Mouse (Mus musculus) heart, embryonic 13.5 days (tissue): ENCODE results near the gene Use1. TPM values are rescaled to one million over a fixed set of nuclear protein-coding genes. Genes with fewer than 3 reads are reported as not detected.

Experiments used
- ATAC-seq: fragments of 200-750 bp; cut with Nextera tagmentation; 2 replicates; pipeline ENCODE4 v1.8.0; 2017; ENCODE audit warnings: moderate TSS enrichment; ENCODE audit not compliant: insufficient number of reproducible peaks, low FRiP score, low TSS enrichment; ENCODE audit errors: extremely low read depth
- H3K27ac ChIP-seq: fragments of 300-500 bp; sonication (generic); replicated peaks from 2 replicates; pipeline ENCODE4 v1.5.1; 2015; ENCODE audit warnings: moderate library complexity, mild to moderate bottlenecking, inconsistent platforms
- H3K27me3 ChIP-seq: fragments of 300-500 bp; sonication (generic); replicated peaks from 2 replicates; pipeline ENCODE4 v1.6.1; 2015; ENCODE audit warnings: mild to moderate bottlenecking, inconsistent platforms
- H3K36me3 ChIP-seq: fragments of 300-500 bp; sonication (generic); 2 replicates; pipeline ENCODE4 v1.6.1; 2015; ENCODE audit warnings: mild to moderate bottlenecking, inconsistent platforms
- H3K4me1 ChIP-seq: fragments of 300-500 bp; sonication (generic); 2 replicates; pipeline ENCODE4 v1.6.1; 2015; ENCODE audit warnings: inconsistent platforms
- H3K4me2 ChIP-seq: fragments of 300-500 bp; sonication (generic); 2 replicates; pipeline ENCODE4 v1.6.1; 2015; ENCODE audit warnings: inconsistent platforms, mild to moderate bottlenecking, moderate library complexity
- H3K4me3 ChIP-seq: fragments of 300-500 bp; sonication (generic); 2 replicates; pipeline ENCODE4 v1.5.1; 2015; ENCODE audit warnings: moderate library complexity, mild to moderate bottlenecking, inconsistent platforms
- H3K9ac ChIP-seq: fragments of 300-500 bp; sonication (generic); 2 replicates; pipeline ENCODE4 v1.6.1; 2015; ENCODE audit warnings: inconsistent platforms, mild to moderate bottlenecking, moderate library complexity
- H3K9me3 ChIP-seq: fragments of 300-500 bp; sonication (generic); 2 replicates; pipeline ENCODE4 v1.6.1; 2016; ENCODE audit warnings: inconsistent platforms
- WGBS: fragments of 180-500 bp; shearing (Covaris S2); methylation state at CpG from one replicate; pipeline ENCODE4 v1.1.7; 2015; ENCODE audit warnings: mixed read lengths; 5-methylcytosine and 5-hydroxymethylcytosine counted together
- polyA plus RNA-seq: library from polyadenylated mRNA; unstranded; fragments of >200 nt; fragmentation: Nextera tagmentation; extraction: Ambion mirVana; gene quantifications from 2 replicates; pipeline ENCODE4 v1.2.1, GENCODE M21; 2015

Use1 gene
- polyA plus RNA-seq, 1 experiment from 2014 or later, result 69.1 TPM

GRCm38 (mm10) chr8:71392391-71392790, 25.7 kb downstream of the Use1 start:
- 56% methylated on average over 5 of the region's 5 CpGs for WGBS
- no peak overlapping the region for H3K4me3 ChIP-seq
- H3K36me3 ChIP-seq, result no peaks in the 10 kb centered on the region
- ATAC-seq, result no peak
- no peak overlapping the region for H3K4me2 ChIP-seq
- peaks cover 11% of the 10 kb centered on the region for H3K4me1 ChIP-seq
- H3K9me3 ChIP-seq, result no peaks in the 10 kb centered on the region
- H3K27ac ChIP-seq, result no peak overlapping the region
- no peaks in the 10 kb centered on the region for H3K27me3 ChIP-seq
- no peak overlapping the region for H3K9ac ChIP-seq

GRCm38 (mm10) chr8:71392871-71393270, 26.2 kb downstream of the Use1 start:
- Histone ChIP-seq H3K27ac (no peak overlapping the region), H3K9me3 (no peaks in the 10 kb centered on the region), H3K4me3 (peak overlapping the region; percentile 13), H3K9ac (no peak overlapping the region), H3K4me2 (peak overlapping the region; percentile 45), H3K4me1 (peaks cover 16% of the 10 kb centered on the region), H3K36me3 (no peaks in the 10 kb centered on the region), H3K27me3 (no peaks in the 10 kb centered on the region)
- 5% methylated on average over 3 of the region's 3 CpGs for WGBS
- no peak for ATAC-seq

GRCm38 (mm10) chr8:71394481-71394880, 27.8 kb downstream of the Use1 start:
- Histone ChIP-seq H3K4me1 (peaks cover 16% of the 10 kb centered on the region), H3K36me3 (peaks cover 14% of the 10 kb centered on the region), H3K9me3 (no peaks in the 10 kb centered on the region), H3K27me3 (no peaks in the 10 kb centered on the region), H3K27ac (0 out of 2 replicates have a peak overlapping the region, but pooled peaks have one; percentile 73), H3K9ac (no peak overlapping the region; the same call in 1 of the 2 replicates), H3K4me3 (peak overlapping the region; percentile 4), H3K4me2 (peak overlapping the region; percentile 93)
- ATAC-seq, result no peak
- WGBS, result 68% methylated on average over 7 of the region's 7 CpGs

GRCm38 (mm10) chr8:71395071-71395470, 28.4 kb downstream of the Use1 start:
- 69% methylated on average over 10 of the region's 10 CpGs for WGBS
- peak overlapping the region; percentile 25; the same call in 1 of the 2 replicates for H3K9ac ChIP-seq
- H3K27me3 ChIP-seq, result no peaks in the 10 kb centered on the region
- H3K36me3 ChIP-seq, result peaks cover 19% of the 10 kb centered on the region
- peak overlapping the region; percentile 93 for H3K4me2 ChIP-seq
- H3K4me1 ChIP-seq, result peaks cover 16% of the 10 kb centered on the region
- ATAC-seq, result no peak
- H3K4me3 ChIP-seq, result peak overlapping the region; percentile 20
- peak overlapping the region; percentile 73 for H3K27ac ChIP-seq
- H3K9me3 ChIP-seq, result no peaks in the 10 kb centered on the region

- no peak for ATAC-seq
- peaks cover 21% of the 10 kb centered on the region for H3K36me3 ChIP-seq
- WGBS, result 73% methylated on average over 9 of the region's 9 CpGs
- H3K9me3 ChIP-seq, result no peaks in the 10 kb centered on the region
- H3K4me2 ChIP-seq, result peak within 1 kb of the TSS; percentile 93
- H3K9ac ChIP-seq, result peak within 1 kb of the TSS; percentile 25; the same call in 1 of the 2 replicates
- H3K4me1 ChIP-seq, result peaks cover 16% of the 10 kb centered on the region
- peak within 1 kb of the TSS; percentile 89 for H3K4me3 ChIP-seq
- H3K27me3 ChIP-seq, result no peaks in the 10 kb centered on the region
- peak within 1 kb of the TSS; percentile 82 for H3K27ac ChIP-seq
These were observed 29.0 kb downstream of the Use1 start, which contains the start of gene Ushbp1 for GRCm38 (mm10) chr8:71395629-71396028. Gene Ushbp1 (minus strand): TSS chr8:71395802.

- peak; percentile 89; the same call in 1 of the 2 replicates for ATAC-seq
- H3K36me3 ChIP-seq, result peaks cover 26% of the 10 kb centered on the region
These were observed 30.1 kb downstream of the Use1 start, which contains the start of gene Babam1 for GRCm38 (mm10) chr8:71396639-71397305. Gene Babam1 (plus strand): TSS chr8:71396861.

GRCm38 (mm10) chr8:71397701-71398100, 31.1 kb downstream of the Use1 start:
- H3K27me3 ChIP-seq, result no peaks in the 10 kb centered on the region
- no peak overlapping the region for H3K27ac ChIP-seq
- WGBS, result 80% methylated on average over 12 of the region's 12 CpGs

More at GRCm38 (mm10) chr8:71396639-71397305, 30.1 kb downstream of the Use1 start, which contains the start of gene Babam1:
- Histone ChIP-seq H3K27ac (peak within 1 kb of the TSS; percentile 82), H3K27me3 (no peaks in the 10 kb centered on the region), H3K4me3 (peak within 1 kb of the TSS; percentile 89), H3K9me3 (no peaks in the 10 kb centered on the region), H3K4me1 (peaks cover 16% of the 10 kb centered on the region), H3K9ac (peak within 1 kb of the TSS; percentile 82), H3K4me2 (peak within 1 kb of the TSS; percentile 93)
- WGBS, result under 1% methylated on average over 34 of the region's 34 CpGs

GRCm38 (mm10) chr8:71400826-71401225, 34.2 kb downstream of the Use1 start:
- Histone ChIP-seq H3K4me2 (no peak overlapping the region), H3K4me3 (no peak overlapping the region), H3K27ac (no peak overlapping the region), H3K9ac (no peak overlapping the region), H3K36me3 (peaks cover 30% of the 10 kb centered on the region), H3K4me1 (peaks cover 18% of the 10 kb centered on the region), H3K9me3 (no peaks in the 10 kb centered on the region), H3K27me3 (no peaks in the 10 kb centered on the region)
- ATAC-seq, result no peak
- 82% methylated on average over 2 of the region's 2 CpGs for WGBS

More at GRCm38 (mm10) chr8:71397701-71398100, 31.1 kb downstream of the Use1 start:
- no peak for ATAC-seq
- peak overlapping the region; percentile 89 for H3K4me3 ChIP-seq
- peaks cover 26% of the 10 kb centered on the region for H3K36me3 ChIP-seq
- H3K9ac ChIP-seq, result peak overlapping the region; percentile 82
- H3K4me2 ChIP-seq, result peak overlapping the region; percentile 93
- no peaks in the 10 kb centered on the region for H3K9me3 ChIP-seq
- H3K4me1 ChIP-seq, result peaks cover 16% of the 10 kb centered on the region

GRCm38 (mm10) chr8:71401454-71401853, 34.8 kb downstream of the Use1 start:
- Histone ChIP-seq H3K4me3 (no peak overlapping the region), H3K4me1 (peaks cover 19% of the 10 kb centered on the region), H3K9me3 (no peaks in the 10 kb centered on the region), H3K4me2 (no peak overlapping the region), H3K27me3 (no peaks in the 10 kb centered on the region), H3K9ac (no peak overlapping the region), H3K27ac (no peak overlapping the region), H3K36me3 (peaks cover 30% of the 10 kb centered on the region)
- no peak for ATAC-seq

GRCm38 (mm10) chr8:71402446-71402964, 35.9 kb downstream of the Use1 start:
- Histone ChIP-seq H3K9me3 (no peaks in the 10 kb centered on the region), H3K4me2 (no peak overlapping the region), H3K9ac (no peak overlapping the region), H3K4me1 (peaks cover 25% of the 10 kb centered on the region), H3K36me3 (peaks cover 35% of the 10 kb centered on the region), H3K4me3 (no peak overlapping the region), H3K27ac (no peak overlapping the region), H3K27me3 (no peaks in the 10 kb centered on the region)
- 78% methylated on average over 9 of the region's 9 CpGs for WGBS
- no peak for ATAC-seq

GRCm38 (mm10) chr8:71403107-71403885, 36.6 kb downstream of the Use1 start:
- Histone ChIP-seq H3K27me3 (no peaks in the 10 kb centered on the region), H3K9ac (no peak overlapping the region), H3K9me3 (no peaks in the 10 kb centered on the region), H3K4me1 (peaks cover 25% of the 10 kb centered on the region), H3K36me3 (peaks cover 40% of the 10 kb centered on the region), H3K4me2 (no peak overlapping the region), H3K27ac (no peak overlapping the region), H3K4me3 (no peak overlapping the region)
- WGBS, result 57% methylated on average over 6 of the region's 6 CpGs
- no peak for ATAC-seq
